Mouse (Mus musculus) limb, embryonic 15.5 days (tissue): ENCODE data around the gene Ppfibp1. TPM values are rescaled to one million over a fixed set of nuclear protein-coding genes. Genes with fewer than 3 reads are reported as not detected.

Source experiments
- ATAC-seq: fragments of 200-750 bp; cut with Nextera tagmentation; 2 replicates; pipeline ENCODE4 v1.8.0; 2017; ENCODE audit warnings: low read depth, moderate TSS enrichment; ENCODE audit not compliant: insufficient number of reproducible peaks, low FRiP score, low TSS enrichment
- H3K27ac ChIP-seq: fragments of 300-500 bp; sonication (generic); 2 replicates; pipeline ENCODE4 v1.5.1; 2015; ENCODE audit warnings: moderate library complexity, mild to moderate bottlenecking, inconsistent platforms
- H3K27me3 ChIP-seq: fragments of 300-500 bp; sonication (generic); 2 replicates; pipeline ENCODE4 v1.6.1; 2015; ENCODE audit warnings: inconsistent platforms
- H3K36me3 ChIP-seq: fragments of 300-500 bp; sonication (generic); 2 replicates; pipeline ENCODE4 v1.6.1; 2015; ENCODE audit warnings: inconsistent platforms
- H3K4me1 ChIP-seq: fragments of 300-500 bp; sonication (generic); 2 replicates; pipeline ENCODE4 v1.6.1; 2015; ENCODE audit warnings: inconsistent platforms
- H3K4me2 ChIP-seq: fragments of 300-500 bp; sonication (generic); 2 replicates; pipeline ENCODE4 v1.6.1; 2015; ENCODE audit warnings: mild to moderate bottlenecking, inconsistent platforms
- H3K4me3 ChIP-seq: fragments of 300-500 bp; sonication (generic); 2 replicates; pipeline ENCODE4 v1.5.1; 2015; ENCODE audit warnings: mild to moderate bottlenecking, inconsistent platforms
- H3K9ac ChIP-seq: fragments of 300-500 bp; sonication (generic); 2 replicates; pipeline ENCODE4 v1.6.1; 2015; ENCODE audit warnings: inconsistent platforms
- H3K9me3 ChIP-seq: fragments of 300-500 bp; sonication (generic); 2 replicates; pipeline ENCODE4 v1.6.1; 2016; ENCODE audit warnings: inconsistent platforms
- WGBS: fragments of 180-500 bp; shearing (Covaris S2); methylation state at CpG from one replicate; pipeline ENCODE4 v1.1.7; 2015; 5-methylcytosine and 5-hydroxymethylcytosine counted together
- polyA plus RNA-seq: library from polyadenylated mRNA; unstranded; fragments of >200 nt; fragmentation: Nextera tagmentation; extraction: Ambion mirVana; gene quantifications from 2 replicates; pipeline ENCODE4 v1.2.1, GENCODE M21; 2015

Gene Ppfibp1
- polyA plus RNA-seq, 1 experiment from 2014 or later = 63.5 TPM

DNA sequence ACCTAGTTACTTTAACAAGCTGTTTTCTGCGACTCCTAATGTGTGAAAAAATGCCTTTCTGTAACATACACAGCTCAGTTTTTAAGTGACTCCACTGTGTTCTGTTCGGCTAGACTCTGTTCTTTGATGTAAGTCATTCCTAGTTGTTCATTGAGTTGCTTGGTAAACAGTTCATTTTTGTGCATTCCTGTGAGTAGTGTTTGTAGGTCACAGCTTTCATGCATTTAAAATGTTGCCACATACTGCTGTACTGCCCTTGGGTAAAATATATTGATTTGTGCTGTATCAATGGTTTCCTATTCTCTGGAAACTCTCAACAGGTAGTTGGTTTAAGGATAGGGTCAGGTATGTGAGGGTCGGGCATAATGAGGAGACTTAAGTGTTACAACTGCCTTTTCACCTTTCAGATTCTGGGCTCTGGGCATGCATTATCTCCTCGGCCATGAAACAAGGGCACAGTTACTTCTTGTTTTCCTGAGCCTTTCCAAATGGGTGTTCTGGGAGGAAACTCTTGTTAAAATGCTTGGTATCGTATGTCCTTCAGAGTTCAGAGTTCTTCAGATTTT is 38.2 kb downstream of the Ppfibp1 start:
- Histone ChIP-seq H3K27me3 (no peaks in the 10 kb centered on the region), H3K36me3 (no peaks in the 10 kb centered on the region), H3K9ac (no peak overlapping the region), H3K9me3 (no peaks in the 10 kb centered on the region), H3K4me2 (no peak overlapping the region), H3K4me3 (no peak overlapping the region), H3K27ac (no peak overlapping the region; the same call in 1 of the 2 replicates), H3K4me1 (peaks cover 18% of the 10 kb centered on the region)
- WGBS = 40% methylated on average over 5 of the region's 5 CpGs
- no peak for ATAC-seq

DNA sequence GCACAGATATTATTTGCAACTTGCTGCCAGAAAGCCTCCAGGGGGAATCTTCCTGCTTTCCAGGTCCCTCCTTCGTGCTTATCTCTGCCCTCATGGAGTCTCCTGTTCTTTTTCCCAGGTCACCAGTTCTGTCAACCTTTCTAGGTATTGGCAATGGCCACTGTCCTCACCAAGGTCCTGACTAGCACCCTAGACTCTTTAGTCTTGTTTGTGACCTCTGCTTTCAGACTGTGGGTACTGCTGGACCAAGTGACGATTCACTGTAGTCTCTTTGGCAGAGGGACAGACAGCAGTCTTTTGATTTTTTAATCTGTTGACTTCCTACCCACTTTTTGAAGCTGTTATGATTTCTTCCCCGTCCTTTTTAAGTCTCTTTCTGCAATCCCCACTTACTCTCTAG is 39.8 kb downstream of the Ppfibp1 start:
- no peaks in the 10 kb centered on the region for H3K27me3 ChIP-seq
- H3K4me3 ChIP-seq = no peak overlapping the region
- WGBS = 45% methylated on average over 3 of the region's 3 CpGs
- peak overlapping the region; percentile 67 for H3K27ac ChIP-seq
- H3K4me1 ChIP-seq = peaks cover 23% of the 10 kb centered on the region
- no peak for ATAC-seq
- H3K9me3 ChIP-seq = no peaks in the 10 kb centered on the region
- H3K9ac ChIP-seq = no peak overlapping the region
- H3K36me3 ChIP-seq = no peaks in the 10 kb centered on the region
- no peak overlapping the region for H3K4me2 ChIP-seq

DNA sequence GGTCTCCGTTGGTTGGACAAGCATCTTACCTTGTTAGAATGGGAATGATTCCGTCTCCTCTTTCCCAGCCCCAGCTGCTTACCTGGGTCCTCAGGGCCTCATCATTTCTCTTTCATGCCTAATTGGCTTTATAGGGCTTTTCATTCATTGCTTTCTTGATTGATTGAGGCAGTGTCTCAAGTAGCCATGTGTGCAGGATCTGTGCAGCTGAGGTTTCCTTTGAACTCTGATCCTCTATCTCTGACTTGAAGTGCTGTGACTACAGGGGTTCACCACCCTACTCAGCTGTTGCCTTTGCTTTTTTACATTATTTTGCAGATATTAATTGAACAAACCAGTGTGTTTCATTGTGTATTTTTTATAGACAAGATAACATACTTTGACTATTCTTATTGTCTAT is 40.7 kb downstream of the Ppfibp1 start:
- H3K9me3 ChIP-seq = no peaks in the 10 kb centered on the region
- H3K27ac ChIP-seq = no peak overlapping the region
- no peak overlapping the region for H3K4me3 ChIP-seq
- no peaks in the 10 kb centered on the region for H3K27me3 ChIP-seq
- no peaks in the 10 kb centered on the region for H3K36me3 ChIP-seq
- peaks cover 26% of the 10 kb centered on the region for H3K4me1 ChIP-seq
- no peak overlapping the region for H3K9ac ChIP-seq
- no peak for ATAC-seq
- 52% methylated on average over 2 of the region's 2 CpGs for WGBS
- H3K4me2 ChIP-seq = no peak overlapping the region

DNA sequence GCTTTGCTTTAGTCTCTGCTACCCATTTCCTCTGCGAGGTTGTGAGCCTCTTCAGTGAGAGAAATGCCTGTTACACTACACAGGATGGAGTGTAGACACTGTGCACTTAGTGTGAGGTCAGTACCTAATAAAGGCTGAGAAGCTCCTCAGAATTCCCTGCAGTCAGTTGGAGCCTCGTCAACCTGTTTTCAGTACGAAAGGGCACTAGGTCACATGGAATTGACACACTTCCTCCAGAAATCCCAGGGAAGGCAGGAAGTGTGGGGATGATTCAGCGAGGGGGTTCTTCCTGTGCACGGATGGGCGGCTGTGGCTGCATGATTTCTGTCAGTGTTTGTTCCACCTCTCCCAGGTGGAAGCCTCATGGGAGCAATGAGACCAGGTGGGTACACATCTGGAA is 44.8 kb downstream of the Ppfibp1 start:
- Histone ChIP-seq H3K27me3 (no peaks in the 10 kb centered on the region), H3K36me3 (no peaks in the 10 kb centered on the region), H3K4me3 (no peak overlapping the region), H3K9me3 (no peaks in the 10 kb centered on the region), H3K9ac (no peak overlapping the region), H3K4me2 (no peak overlapping the region), H3K27ac (peak overlapping the region; percentile 27; the same call in 1 of the 2 replicates), H3K4me1 (peaks cover 19% of the 10 kb centered on the region; the same call in 1 of the 2 replicates)
- WGBS = 36% methylated on average over 6 of the region's 6 CpGs
- ATAC-seq = no peak

DNA sequence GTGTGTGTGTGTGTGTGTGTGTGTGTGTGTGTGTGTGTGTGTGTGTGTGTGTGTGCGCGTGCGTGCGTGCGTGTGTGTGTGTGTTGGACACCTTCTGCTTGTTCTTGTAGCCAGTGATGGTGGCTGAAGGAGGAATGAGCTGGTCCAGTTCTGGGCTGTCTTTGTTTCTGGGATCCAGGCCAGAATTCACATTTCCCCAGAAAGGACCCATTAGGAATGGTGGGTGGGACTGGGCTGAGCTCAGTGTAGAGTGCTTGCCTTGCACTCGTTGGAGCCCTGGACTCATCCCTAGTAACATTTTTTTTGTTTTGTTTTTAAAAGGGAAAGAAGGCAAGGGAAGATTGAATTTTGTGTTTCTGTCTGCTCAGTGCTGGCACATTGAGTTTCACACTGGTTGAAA is 47.7 kb downstream of the Ppfibp1 start:
- no peak overlapping the region for H3K4me3 ChIP-seq
- WGBS = 70% methylated on average over 6 of the region's 6 CpGs
- H3K4me2 ChIP-seq = no peak overlapping the region
- no peak overlapping the region for H3K9ac ChIP-seq
- no peak for ATAC-seq
- peaks cover 8% of the 10 kb centered on the region; the same call in 1 of the 2 replicates for H3K36me3 ChIP-seq
- no peaks in the 10 kb centered on the region for H3K9me3 ChIP-seq
- H3K27ac ChIP-seq = no peak overlapping the region
- H3K27me3 ChIP-seq = no peaks in the 10 kb centered on the region
- peaks cover 25% of the 10 kb centered on the region for H3K4me1 ChIP-seq

DNA sequence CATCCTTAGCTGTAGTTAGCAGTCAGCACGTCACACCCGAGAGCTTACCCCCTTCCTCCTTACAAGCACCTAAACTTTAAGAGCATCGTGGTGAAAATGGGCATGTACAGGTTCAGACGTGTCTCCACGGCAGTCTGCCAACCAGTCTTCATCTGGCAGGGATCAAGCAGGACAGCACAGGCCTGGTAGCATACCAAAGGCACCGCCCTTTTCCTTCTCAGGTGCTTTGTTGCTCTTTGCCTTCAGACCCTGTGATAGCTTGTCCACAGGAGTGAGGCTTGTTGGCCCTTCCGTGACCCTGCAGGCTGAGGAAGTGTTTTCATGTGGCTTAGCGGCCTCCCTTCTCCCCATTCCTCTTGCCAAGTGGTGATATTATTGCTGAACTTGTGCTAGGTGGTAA is 50.7 kb downstream of the Ppfibp1 start:
- H3K4me1 ChIP-seq = peaks cover 19% of the 10 kb centered on the region
- H3K36me3 ChIP-seq = peaks cover 8% of the 10 kb centered on the region; the same call in 1 of the 2 replicates
- no peak overlapping the region for H3K27ac ChIP-seq
- no peak overlapping the region for H3K9ac ChIP-seq
- no peaks in the 10 kb centered on the region for H3K27me3 ChIP-seq
- no peak overlapping the region for H3K4me3 ChIP-seq
- WGBS = 67% methylated on average over 8 of the region's 8 CpGs
- peak; percentile 36; the same call in 1 of the 2 replicates for ATAC-seq
- no peaks in the 10 kb centered on the region for H3K9me3 ChIP-seq
- H3K4me2 ChIP-seq = no peak overlapping the region

DNA sequence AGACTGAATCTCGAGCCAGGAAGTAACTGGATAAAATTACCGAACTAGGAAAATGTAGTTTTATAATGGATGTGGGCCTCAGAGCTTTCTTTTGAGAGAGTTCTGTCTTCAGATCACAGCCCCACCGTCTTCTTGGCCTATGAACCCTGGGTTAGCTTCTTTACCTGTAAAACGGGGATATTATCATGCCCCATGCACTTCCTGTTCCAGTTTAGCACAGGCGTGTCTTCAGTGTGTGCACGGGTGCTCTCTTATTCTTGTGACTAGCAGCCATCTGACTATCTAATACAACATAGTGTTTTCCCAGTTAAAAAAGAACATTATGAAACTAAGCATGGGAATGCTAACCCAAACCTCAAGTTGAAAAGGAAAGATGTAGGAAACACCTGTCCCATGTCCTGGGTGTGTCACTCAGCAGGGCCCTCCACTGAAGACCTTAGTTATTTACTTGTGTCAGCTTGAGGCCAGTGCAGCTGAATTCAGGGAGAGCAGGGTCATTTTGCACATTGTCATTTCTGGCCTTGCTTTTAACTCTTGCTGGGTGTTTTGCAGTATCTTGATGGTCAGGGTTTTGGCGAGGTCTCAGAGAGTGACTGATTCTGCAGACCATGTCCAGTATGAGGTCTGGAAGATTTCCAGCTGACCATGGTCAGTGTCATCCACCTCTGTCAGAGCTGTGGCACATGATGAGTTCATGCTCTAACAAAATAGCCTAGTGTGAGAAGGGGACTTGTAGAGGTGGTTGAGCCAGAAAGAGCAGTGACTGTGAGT is 53.4 kb downstream of the Ppfibp1 start:
- ATAC-seq = no peak
- Histone ChIP-seq H3K9me3 (no peaks in the 10 kb centered on the region), H3K9ac (no peak overlapping the region), H3K27me3 (no peaks in the 10 kb centered on the region), H3K36me3 (peaks cover 8% of the 10 kb centered on the region; the same call in 1 of the 2 replicates), H3K27ac (0 out of 2 replicates have a peak overlapping the region, but pooled peaks have one; percentile 11), H3K4me3 (no peak overlapping the region), H3K4me1 (peaks cover 12% of the 10 kb centered on the region; the same call in 1 of the 2 replicates), H3K4me2 (no peak overlapping the region)
- WGBS = 69% methylated on average over 7 of the region's 7 CpGs

DNA sequence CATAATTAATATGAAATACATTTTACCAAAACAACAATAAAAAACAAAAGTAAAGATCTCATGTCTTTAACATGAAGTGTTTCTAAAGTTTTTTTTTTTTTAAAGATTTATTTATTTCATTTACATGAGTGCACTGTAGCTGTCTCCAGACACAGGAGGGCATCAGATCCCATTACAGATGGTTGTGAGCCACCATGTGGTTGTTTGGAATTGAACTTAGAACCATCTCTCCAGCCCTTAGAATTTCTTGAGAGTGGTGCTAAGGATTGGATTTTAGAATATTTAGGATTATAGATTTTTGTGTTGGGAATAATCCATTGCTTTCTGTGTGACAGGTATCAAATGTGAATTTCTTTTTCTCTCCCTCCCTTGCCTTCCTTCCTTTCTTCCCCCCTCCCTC is 55.7 kb downstream of the Ppfibp1 start:
- H3K4me3 ChIP-seq = no peak overlapping the region
- H3K9me3 ChIP-seq = no peaks in the 10 kb centered on the region
- H3K4me1 ChIP-seq = peaks cover 13% of the 10 kb centered on the region

DNA sequence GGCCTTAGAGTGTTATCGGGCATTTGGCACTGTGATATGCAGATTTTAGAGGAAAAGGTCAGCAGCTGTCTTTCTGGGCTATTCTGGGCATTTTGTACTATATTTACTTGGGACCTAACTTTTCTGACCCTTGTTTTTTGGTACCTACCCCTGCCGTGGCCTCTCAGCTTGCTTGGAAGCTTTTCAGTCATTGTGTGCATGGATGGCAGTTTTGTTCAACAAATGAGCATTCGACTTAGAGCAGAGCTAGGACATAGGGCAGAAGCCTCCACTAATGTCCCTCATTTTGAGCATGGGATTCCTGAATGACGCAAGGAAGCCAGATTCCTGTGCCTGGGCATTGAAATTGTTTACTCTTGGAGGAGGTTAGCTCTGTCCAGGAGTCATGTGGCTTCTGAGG is 56.5 kb downstream of the Ppfibp1 start:
- no peak for ATAC-seq
- 72% methylated on average over 4 of the region's 4 CpGs for WGBS
- no peaks in the 10 kb centered on the region for H3K27me3 ChIP-seq
- H3K36me3 ChIP-seq = peaks cover under 1% of the 10 kb centered on the region; the same call in 1 of the 2 replicates
- H3K4me3 ChIP-seq = no peak overlapping the region
- H3K9me3 ChIP-seq = no peaks in the 10 kb centered on the region
- 0 out of 2 replicates have a peak overlapping the region, but pooled peaks have one; percentile 22 for H3K27ac ChIP-seq
- no peak overlapping the region for H3K4me2 ChIP-seq
- peaks cover 13% of the 10 kb centered on the region for H3K4me1 ChIP-seq
- no peak overlapping the region for H3K9ac ChIP-seq

More for the DNA sequence above, 55.7 kb downstream of the Ppfibp1 start:
- H3K4me2 ChIP-seq = no peak overlapping the region
- H3K27ac ChIP-seq = no peak overlapping the region
- H3K9ac ChIP-seq = no peak overlapping the region
- ATAC-seq = no peak
- peaks cover 8% of the 10 kb centered on the region; the same call in 1 of the 2 replicates for H3K36me3 ChIP-seq
- no peaks in the 10 kb centered on the region for H3K27me3 ChIP-seq

DNA sequence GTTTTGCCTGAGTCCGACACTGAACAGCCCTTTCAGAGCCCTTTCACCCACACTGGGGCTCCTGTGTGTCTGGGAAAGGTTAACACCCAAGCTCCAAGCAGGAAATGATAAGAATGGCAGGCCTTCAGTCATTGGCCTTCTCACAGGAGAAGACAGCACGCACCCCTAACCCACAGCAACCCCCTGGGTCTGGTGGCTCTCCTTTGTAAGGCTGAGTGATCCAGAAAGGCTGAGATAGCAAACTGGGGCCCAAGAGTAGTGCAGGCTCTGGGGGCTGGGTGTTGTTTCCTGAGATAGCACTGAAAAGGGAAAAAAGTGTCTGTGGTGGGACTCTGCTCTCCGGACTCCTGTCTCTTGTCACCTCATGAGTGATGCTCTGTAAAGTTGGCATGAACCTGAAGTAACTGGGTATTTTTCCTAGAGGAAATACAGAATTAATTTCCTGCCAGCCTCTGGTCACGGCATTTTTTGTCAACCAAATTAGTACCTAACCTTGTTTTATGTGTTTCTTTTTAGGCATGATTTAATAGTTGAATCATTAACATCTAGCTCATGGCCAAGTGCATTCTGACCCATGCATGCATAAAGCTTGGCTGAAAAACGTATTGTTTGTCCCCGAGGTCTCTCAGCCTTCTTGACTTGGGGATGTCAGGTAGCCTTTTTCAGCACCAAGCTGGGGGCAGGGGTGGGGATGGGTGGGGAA is 58.2 kb downstream of the Ppfibp1 start:
- Histone ChIP-seq H3K4me2 (no peak overlapping the region), H3K4me1 (peaks cover 7% of the 10 kb centered on the region; the same call in 1 of the 2 replicates), H3K9ac (no peak overlapping the region), H3K36me3 (no peaks in the 10 kb centered on the region), H3K9me3 (no peaks in the 10 kb centered on the region), H3K27ac (no peak overlapping the region), H3K4me3 (no peak overlapping the region), H3K27me3 (no peaks in the 10 kb centered on the region)
- WGBS = 61% methylated on average over 6 of the region's 6 CpGs
- no peak for ATAC-seq

DNA sequence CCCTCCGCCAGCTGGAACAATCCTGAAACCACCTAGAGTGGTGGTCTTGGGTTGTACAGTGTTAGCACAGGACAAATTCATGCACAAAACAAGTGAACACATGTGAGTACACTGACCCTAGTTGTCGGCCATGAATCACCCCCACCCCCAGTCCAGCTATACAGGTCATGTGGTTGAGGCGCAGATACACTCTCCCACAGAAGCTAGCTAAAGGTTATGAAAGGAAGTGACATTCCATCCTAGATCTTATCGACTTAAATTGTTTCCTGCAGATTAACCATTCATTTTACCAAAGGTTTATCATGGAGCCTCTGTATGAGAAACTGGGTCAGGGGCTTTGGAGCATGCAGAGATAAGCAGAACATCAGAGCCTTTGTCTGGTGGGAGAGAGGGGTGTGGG is 58.9 kb downstream of the Ppfibp1 start:
- Histone ChIP-seq H3K27ac (no peak overlapping the region), H3K27me3 (no peaks in the 10 kb centered on the region), H3K4me1 (peaks cover 7% of the 10 kb centered on the region; the same call in 1 of the 2 replicates), H3K9me3 (no peaks in the 10 kb centered on the region), H3K36me3 (no peaks in the 10 kb centered on the region), H3K4me3 (no peak overlapping the region), H3K9ac (no peak overlapping the region), H3K4me2 (no peak overlapping the region)
- no peak for ATAC-seq
- WGBS = 72% methylated on average over 4 of the region's 4 CpGs
